Mouse (Mus musculus): ENCODE results near the gene Pkig. TPM values are rescaled to one million over a fixed set of nuclear protein-coding genes. Genes with fewer than 3 reads are reported as not detected.
"Not testable (repeated sequence)": the region's sequence is repeated elsewhere in the genome, so short reads cannot be mapped to it uniquely, and the experiment has no call there.

The Pkig gene
- polyA plus RNA-seq, 1 experiment from 2014 or later, result 189 TPM

GRCm38 (mm10) chr2:163646461-163647080 lies 11.6 kb upstream of the Pkig start:
- Histone ChIP-seq H3K4me3 (ENCODE audit: low read depth, low read length) (no peak overlapping the region), H3K27ac (ENCODE audit: low read depth, low read length) (no peak overlapping the region), H3K4me2 (ENCODE audit: low read depth, low read length, severe bottlenecking) (no peak overlapping the region), H3K4me1 (replicated peaks; ENCODE audit: control insufficient read depth, insufficient read depth, low read length) (peaks cover 5% of the 10 kb centered on the region), H3K9ac (ENCODE audit: low read length) (no peak overlapping the region), H3K36me3 (ENCODE audit: control insufficient read depth, insufficient read depth, low read length) (no peaks in the 10 kb centered on the region), H3K9me3 (ENCODE audit: control insufficient read depth, low read length) (peaks cover 3% of the 10 kb centered on the region; the same call in 1 of the 2 replicates), H3K27me3 (ENCODE audit: control insufficient read depth, insufficient read depth, low read length) (no peaks in the 10 kb centered on the region)
- no peak for ATAC-seq (replicated peaks; ENCODE audit: low FRiP score)
- no peak for DNase-seq (ENCODE audit: low spot score)
- 91% methylated on average over 5 of the region's 5 CpGs for WGBS

DNA sequence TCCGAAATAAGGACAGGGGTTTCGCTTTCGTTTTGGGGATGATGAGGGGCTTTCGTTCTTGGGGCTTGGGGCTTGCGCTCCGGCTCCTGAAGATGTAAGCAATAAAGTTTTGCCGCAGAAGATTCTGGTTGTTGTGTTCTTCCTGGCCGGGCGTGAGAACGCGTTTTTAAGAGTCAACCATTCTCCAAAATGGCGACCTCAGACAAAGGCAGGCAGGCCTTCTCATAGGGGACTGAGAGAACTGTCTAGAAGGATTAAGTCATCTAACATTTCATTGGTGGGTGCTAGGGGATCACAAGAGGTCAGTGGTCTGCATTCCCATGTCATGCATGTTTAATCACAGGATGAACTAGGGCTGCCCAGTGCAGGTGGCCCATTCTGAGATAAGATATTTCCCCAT lies 2.5 kb upstream of the Pkig start:
- H3K9me3 ChIP-seq (ENCODE audit: control insufficient read depth, low read length); H3K4me2 ChIP-seq (ENCODE audit: low read depth, low read length, severe bottlenecking); H3K4me1 ChIP-seq (replicated peaks; ENCODE audit: control insufficient read depth, insufficient read depth, low read length); ATAC-seq (replicated peaks; ENCODE audit: low FRiP score); H3K9ac ChIP-seq (ENCODE audit: low read length); H3K27ac ChIP-seq (ENCODE audit: low read depth, low read length); DNase-seq (ENCODE audit: low spot score); H3K36me3 ChIP-seq (ENCODE audit: control insufficient read depth, insufficient read depth, low read length); H3K4me3 ChIP-seq (ENCODE audit: low read depth, low read length); H3K27me3 ChIP-seq (ENCODE audit: control insufficient read depth, insufficient read depth, low read length): not testable (repeated sequence)
- WGBS, result 98% methylated on average over 6 of the region's 12 CpGs

GRCm38 (mm10) chr2:163657486-163657885 lies 700 bp upstream of the Pkig start:
- no peak overlapping the region for H3K4me3 ChIP-seq (ENCODE audit: low read depth, low read length)
- ATAC-seq (replicated peaks; ENCODE audit: low FRiP score), result no peak

GRCm38 (mm10) chr2:163658941-163659340 lies 755 bp downstream of the Pkig start:
- Histone ChIP-seq H3K36me3 (ENCODE audit: control insufficient read depth, insufficient read depth, low read length) (no peaks in the 10 kb centered on the region), H3K9ac (ENCODE audit: low read length) (peak overlapping the region; percentile 82), H3K9me3 (ENCODE audit: control insufficient read depth, low read length) (no peaks in the 10 kb centered on the region), H3K27me3 (ENCODE audit: control insufficient read depth, insufficient read depth, low read length) (no peaks in the 10 kb centered on the region), H3K4me2 (ENCODE audit: low read depth, low read length, severe bottlenecking) (peak overlapping the region; percentile 60), H3K4me3 (ENCODE audit: low read depth, low read length) (peak overlapping the region; percentile 76), H3K4me1 (replicated peaks; ENCODE audit: control insufficient read depth, insufficient read depth, low read length) (peaks cover 4% of the 10 kb centered on the region; the same call in 1 of the 2 replicates), H3K27ac (ENCODE audit: low read depth, low read length) (no peak overlapping the region)
- no peak for ATAC-seq (replicated peaks; ENCODE audit: low FRiP score)
- DNase-seq (ENCODE audit: low spot score), result no peak
- 0% methylated on average over 8 of the region's 8 CpGs for WGBS

More at GRCm38 (mm10) chr2:163657486-163657885, 700 bp upstream of the Pkig start:
- WGBS, result 86% methylated on average over 2 of the region's 2 CpGs
- no peaks in the 10 kb centered on the region for H3K27me3 ChIP-seq (ENCODE audit: control insufficient read depth, insufficient read depth, low read length)
- no peak overlapping the region for H3K9ac ChIP-seq (ENCODE audit: low read length)
- no peak overlapping the region for H3K27ac ChIP-seq (ENCODE audit: low read depth, low read length)
- no peaks in the 10 kb centered on the region for H3K9me3 ChIP-seq (ENCODE audit: control insufficient read depth, low read length)
- H3K4me1 ChIP-seq (replicated peaks; ENCODE audit: control insufficient read depth, insufficient read depth, low read length), result peaks cover 4% of the 10 kb centered on the region; the same call in 1 of the 2 replicates
- no peaks in the 10 kb centered on the region for H3K36me3 ChIP-seq (ENCODE audit: control insufficient read depth, insufficient read depth, low read length)
- DNase-seq (ENCODE audit: low spot score), result no peak
- H3K4me2 ChIP-seq (ENCODE audit: low read depth, low read length, severe bottlenecking), result no peak overlapping the region

- 86% methylated on average over 12 of the region's 12 CpGs for WGBS
- Histone ChIP-seq H3K27ac (ENCODE audit: low read depth, low read length) (no peak overlapping the region), H3K4me1 (replicated peaks; ENCODE audit: control insufficient read depth, insufficient read depth, low read length) (peaks cover 4% of the 10 kb centered on the region; the same call in 1 of the 2 replicates), H3K27me3 (ENCODE audit: control insufficient read depth, insufficient read depth, low read length) (no peaks in the 10 kb centered on the region), H3K4me3 (ENCODE audit: low read depth, low read length) (peak overlapping the region; percentile 76), H3K36me3 (ENCODE audit: control insufficient read depth, insufficient read depth, low read length) (no peaks in the 10 kb centered on the region), H3K4me2 (ENCODE audit: low read depth, low read length, severe bottlenecking) (peak overlapping the region; percentile 60), H3K9ac (ENCODE audit: low read length) (peak overlapping the region; percentile 82), H3K9me3 (ENCODE audit: control insufficient read depth, low read length) (no peaks in the 10 kb centered on the region)
- ATAC-seq (replicated peaks; ENCODE audit: low FRiP score) (no peak), DNase-seq (ENCODE audit: low spot score) (no peak)
Measured at GRCm38 (mm10) chr2:163659431-163659830, 1.2 kb downstream of the Pkig start.

DNA sequence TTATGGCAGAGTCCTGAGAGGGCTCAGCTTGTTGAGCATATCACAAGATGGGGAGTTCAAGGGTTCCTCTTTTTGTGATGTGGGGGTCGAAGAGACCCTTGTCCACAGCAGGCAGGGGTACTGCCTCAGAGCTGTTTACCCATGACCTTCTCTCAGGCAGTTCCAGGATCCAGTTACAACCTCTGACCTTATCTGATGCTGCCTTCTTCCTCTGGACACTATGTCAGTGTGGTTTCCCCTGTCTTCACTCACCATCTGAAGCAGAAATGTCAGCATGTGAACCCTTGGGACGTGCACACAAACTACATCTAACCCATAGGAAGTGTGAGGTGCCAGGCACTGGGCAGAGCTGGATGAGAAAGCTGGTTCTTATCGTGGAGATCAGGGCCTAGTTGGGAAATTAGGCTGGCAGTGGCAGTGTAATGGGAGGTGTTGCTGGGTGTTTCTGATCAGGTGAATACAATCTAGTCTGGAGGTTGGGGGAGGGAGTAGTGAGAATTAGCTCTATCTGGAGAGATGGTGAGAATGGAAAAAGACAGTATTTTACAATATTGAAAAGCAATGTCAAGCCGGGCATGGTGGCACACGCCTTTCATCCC lies 2.0 kb downstream of the Pkig start:
- ATAC-seq (replicated peaks; ENCODE audit: low FRiP score) (no peak), DNase-seq (ENCODE audit: low spot score) (no peak)
- Histone ChIP-seq H3K9ac (ENCODE audit: low read length) (no peak overlapping the region; the same call in 1 of the 2 replicates), H3K4me2 (ENCODE audit: low read depth, low read length, severe bottlenecking) (no peak overlapping the region), H3K27ac (ENCODE audit: low read depth, low read length) (no peak overlapping the region), H3K9me3 (ENCODE audit: control insufficient read depth, low read length) (no peaks in the 10 kb centered on the region), H3K36me3 (ENCODE audit: control insufficient read depth, insufficient read depth, low read length) (no peaks in the 10 kb centered on the region), H3K4me1 (replicated peaks; ENCODE audit: control insufficient read depth, insufficient read depth, low read length) (peaks cover 4% of the 10 kb centered on the region; the same call in 1 of the 2 replicates), H3K4me3 (ENCODE audit: low read depth, low read length) (no peak overlapping the region), H3K27me3 (ENCODE audit: control insufficient read depth, insufficient read depth, low read length) (no peaks in the 10 kb centered on the region)
- 80% methylated on average over 5 of the region's 5 CpGs for WGBS

GRCm38 (mm10) chr2:163661371-163661850 lies 3.2 kb downstream of the Pkig start:
- ATAC-seq (replicated peaks; ENCODE audit: low FRiP score) (no peak), DNase-seq (ENCODE audit: low spot score) (no peak)
- Histone ChIP-seq H3K27ac (ENCODE audit: low read depth, low read length) (no peak overlapping the region), H3K4me2 (ENCODE audit: low read depth, low read length, severe bottlenecking) (no peak overlapping the region), H3K27me3 (ENCODE audit: control insufficient read depth, insufficient read depth, low read length) (no peaks in the 10 kb centered on the region), H3K4me1 (replicated peaks; ENCODE audit: control insufficient read depth, insufficient read depth, low read length) (peaks cover 4% of the 10 kb centered on the region; the same call in 1 of the 2 replicates), H3K9ac (ENCODE audit: low read length) (no peak overlapping the region), H3K9me3 (ENCODE audit: control insufficient read depth, low read length) (no peaks in the 10 kb centered on the region), H3K4me3 (ENCODE audit: low read depth, low read length) (no peak overlapping the region), H3K36me3 (ENCODE audit: control insufficient read depth, insufficient read depth, low read length) (no peaks in the 10 kb centered on the region)
- WGBS, result 69% methylated on average over 6 of the region's 6 CpGs

- DNase-seq (ENCODE audit: low spot score) (no peak), ATAC-seq (replicated peaks; ENCODE audit: low FRiP score) (no peak)
- Histone ChIP-seq H3K27me3 (ENCODE audit: control insufficient read depth, insufficient read depth, low read length) (no peaks in the 10 kb centered on the region), H3K4me1 (replicated peaks; ENCODE audit: control insufficient read depth, insufficient read depth, low read length) (peaks cover 4% of the 10 kb centered on the region; the same call in 1 of the 2 replicates), H3K27ac (ENCODE audit: low read depth, low read length) (no peak overlapping the region), H3K9me3 (ENCODE audit: control insufficient read depth, low read length) (no peaks in the 10 kb centered on the region), H3K36me3 (ENCODE audit: control insufficient read depth, insufficient read depth, low read length) (no peaks in the 10 kb centered on the region), H3K4me3 (ENCODE audit: low read depth, low read length) (no peak overlapping the region), H3K4me2 (ENCODE audit: low read depth, low read length, severe bottlenecking) (no peak overlapping the region), H3K9ac (ENCODE audit: low read length) (no peak overlapping the region)
- WGBS, result 95% methylated on average over 5 of the region's 5 CpGs
Measured at GRCm38 (mm10) chr2:163662076-163662475, 3.9 kb downstream of the Pkig start.
